Mouse (Mus musculus) thymus, adult 2 months (tissue): ENCODE measurements at regions not wholly inside any gene's neighbourhood (a gene's known extent, or its start where the extent isn't known, plus 50 kb on each side); places are given as distances from the start of the nearest gene placed in this dataset.

ENCODE experiments used
- CTCF ChIP-seq: fragments of 200-500 bp; IDR thresholded peaks from 2 replicates; pipeline ENCODE4 v1.5.1; 2012; ENCODE audit warnings: mild to moderate bottlenecking, control low read depth, low read length, moderate library complexity, borderline replicate concordance; ENCODE audit not compliant: control insufficient read depth, poor library complexity, insufficient read depth; ENCODE audit errors: extremely low read depth
- POLR2A ChIP-seq: fragments of 200-500 bp; IDR thresholded peaks from 2 replicates; pipeline ENCODE4 v1.6.1; 2012; ENCODE audit warnings: mild to moderate bottlenecking, low read length, control low read depth, moderate library complexity; ENCODE audit not compliant: control insufficient read depth, poor library complexity, insufficient read depth; ENCODE audit errors: extremely low read depth

- TF ChIP-seq POLR2A (no peak), CTCF (no peak)
These were observed 173.6 kb upstream of the Krr1 start for GRCm38 (mm10) chr10:111798851-111799281.
